Mouse (Mus musculus) c-Kit-positive CD71-positive TER-119-negative erythroid progenitor cells, embryonic 14.5 days (primary cell): ENCODE measurements around the gene S1pr4.

Source experiments
- DNase-seq: peaks from one replicate; pipeline ENCODE4 v3.0.0-alpha.2; 2013; ENCODE audit warnings: low read depth

The S1pr4 gene

GRCm38 (mm10) chr10:81519227-81519977 lies 19.5 kb upstream of the S1pr4 start:
- DNase-seq: no peak

DNA sequence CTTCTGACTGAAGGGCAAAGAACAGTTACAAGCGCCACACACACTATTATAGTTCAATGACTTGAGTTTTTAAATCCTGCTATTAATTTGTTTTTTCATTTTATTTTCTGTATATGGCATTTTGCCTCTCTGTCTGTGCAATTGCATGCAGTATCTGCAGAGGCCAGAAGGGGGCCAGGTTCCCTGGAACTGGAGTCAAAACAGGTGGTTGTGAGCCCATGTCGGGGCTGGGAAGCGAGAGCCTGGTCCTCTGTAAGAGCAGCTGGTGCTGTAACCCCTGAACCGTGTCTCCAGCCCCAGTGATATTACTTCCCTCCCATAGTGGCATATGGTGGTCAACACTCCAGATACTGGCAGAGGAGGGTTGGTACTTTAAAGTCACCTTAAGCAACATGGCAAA lies 18.6 kb upstream of the S1pr4 start:
- no peak for DNase-seq

GRCm38 (mm10) chr10:81517227-81517626 lies 17.3 kb upstream of the S1pr4 start:
- DNase-seq: no peak

DNA sequence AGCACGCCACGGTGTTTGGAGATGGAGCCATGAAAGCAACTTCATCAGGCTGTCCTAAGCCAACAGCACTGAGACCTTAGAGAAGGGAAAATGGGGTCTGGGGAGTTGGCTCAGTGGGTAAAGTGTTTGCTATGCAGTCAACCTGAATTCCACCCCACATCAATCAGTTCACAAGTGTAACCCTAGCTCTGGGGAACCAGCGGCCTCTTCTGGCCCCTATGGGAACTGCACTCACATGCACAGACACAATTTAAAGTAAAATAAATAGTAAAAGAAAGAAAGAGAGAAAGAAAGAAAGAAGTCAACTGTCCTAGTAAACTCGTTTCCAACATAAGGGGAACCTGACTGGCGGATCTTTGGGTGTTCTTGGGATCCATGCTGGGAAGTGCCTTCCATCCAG lies 13.9 kb upstream of the S1pr4 start:
- no peak for DNase-seq

DNA sequence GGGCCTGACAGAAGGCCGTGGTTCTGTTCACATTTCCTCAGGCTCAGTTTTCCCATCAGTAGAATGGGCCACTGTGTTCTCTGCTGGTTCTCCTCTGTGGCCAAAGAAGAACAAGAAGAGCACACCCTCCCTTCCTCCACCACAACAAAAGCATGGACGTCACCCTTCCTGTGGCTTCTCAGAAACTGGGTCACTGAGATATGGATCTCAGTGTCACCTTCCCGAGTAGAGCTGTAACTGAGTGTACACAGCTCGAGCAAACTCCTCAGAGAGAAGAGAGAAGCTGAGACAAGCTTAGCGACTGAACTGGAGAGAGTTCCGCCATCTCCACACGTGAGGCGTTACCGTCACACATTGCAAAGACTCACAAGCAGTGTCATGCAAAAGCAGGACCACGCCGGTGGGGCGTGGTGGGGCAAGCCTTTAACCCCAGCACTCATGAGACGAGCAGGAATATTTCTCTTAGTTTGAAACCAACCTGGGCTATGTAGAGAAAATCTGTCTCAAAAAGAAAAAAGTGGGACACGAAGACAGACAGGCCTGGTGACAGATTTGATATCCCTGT lies 10.4 kb upstream of the S1pr4 start:
- DNase-seq: no peak

DNA sequence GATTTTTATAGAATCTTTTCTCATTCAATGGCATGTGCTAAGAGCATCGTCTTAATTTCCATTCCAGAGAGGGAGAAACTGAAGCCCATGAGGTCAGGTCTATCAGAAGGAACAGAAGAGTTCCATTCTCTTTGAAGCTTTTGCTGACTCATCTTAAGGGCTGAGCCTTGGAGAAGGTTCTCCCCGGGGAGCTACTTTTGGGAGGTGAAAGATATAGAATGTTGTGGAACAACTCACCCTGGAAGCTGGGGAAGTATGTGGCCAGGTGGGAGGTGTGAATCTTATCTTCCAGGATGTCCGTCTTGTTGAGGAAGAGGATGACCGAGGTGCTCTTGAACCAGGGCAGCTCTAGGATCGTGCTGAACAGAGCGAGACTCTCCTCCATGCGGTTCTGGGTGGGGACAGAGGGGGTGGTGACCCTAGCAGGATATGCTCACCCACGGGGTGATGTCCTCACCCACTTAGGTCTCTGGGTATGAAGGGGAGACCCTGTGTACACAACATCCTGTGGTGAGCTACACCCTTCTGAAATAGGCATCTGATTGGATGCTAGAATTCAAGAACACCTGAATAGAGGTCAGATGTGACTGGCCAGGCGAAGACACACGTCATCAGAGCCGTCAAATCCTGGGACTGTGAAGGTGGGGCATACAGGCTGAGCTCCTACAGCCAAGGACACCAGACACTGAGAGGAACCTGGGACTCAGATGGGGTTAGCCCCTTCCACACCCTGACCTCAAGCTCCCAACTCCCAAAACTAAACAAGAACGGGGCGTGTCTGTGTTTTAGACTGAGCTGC lies 8.0 kb upstream of the S1pr4 start:
- DNase-seq: no peak

DNA sequence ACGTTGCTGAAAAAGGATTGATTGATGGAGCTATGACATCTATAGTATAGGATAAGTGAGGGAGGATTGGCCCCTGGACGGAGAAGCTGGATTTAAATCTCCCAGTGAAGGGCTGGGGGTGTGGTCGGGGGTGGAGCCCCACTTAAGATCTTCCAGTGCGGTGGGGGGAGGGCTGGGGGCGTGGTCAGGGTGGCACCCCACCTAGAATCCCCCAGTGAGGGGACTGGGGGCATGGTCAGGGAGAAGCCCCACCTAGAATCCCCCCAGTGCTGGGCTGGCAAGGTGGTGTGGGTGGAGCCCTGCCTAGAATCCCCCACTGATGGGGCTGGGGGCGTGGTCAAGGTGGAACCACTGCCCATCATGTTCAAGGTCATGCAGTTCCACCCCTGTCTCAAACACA lies 7.2 kb upstream of the S1pr4 start:
- no peak for DNase-seq

DNA sequence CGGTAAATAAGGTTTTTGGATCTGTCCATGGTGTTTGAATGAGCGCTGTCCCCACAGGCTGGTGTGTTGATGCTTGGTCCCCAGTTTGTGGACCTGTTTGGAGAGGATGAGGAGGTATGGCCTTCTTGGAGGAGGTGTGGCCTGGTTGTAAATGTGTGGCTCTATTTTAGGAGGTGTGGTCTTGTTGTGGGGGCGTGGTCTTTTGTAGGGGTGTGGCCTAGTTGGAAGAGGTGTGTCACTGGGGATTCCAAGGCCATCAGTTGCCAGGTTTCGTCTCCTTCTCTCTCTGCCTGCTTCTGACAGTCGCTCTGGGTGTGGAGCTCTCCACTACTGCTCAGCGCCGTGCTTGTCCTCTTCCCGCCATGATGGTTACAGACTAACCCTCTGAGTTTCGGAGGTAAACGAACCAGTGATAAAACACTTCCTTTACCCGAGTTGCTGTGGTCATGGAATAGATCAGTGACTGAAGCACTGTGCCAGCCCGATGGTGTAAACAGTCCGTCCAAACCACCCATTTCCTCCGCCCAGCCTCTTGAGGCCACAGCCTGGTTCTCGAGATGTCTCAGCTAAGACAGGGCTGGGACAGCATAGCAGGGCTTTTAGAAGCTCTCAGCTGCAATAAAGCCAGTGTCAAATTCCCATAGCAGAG lies 5.2 kb upstream of the S1pr4 start:
- no peak for DNase-seq

DNA sequence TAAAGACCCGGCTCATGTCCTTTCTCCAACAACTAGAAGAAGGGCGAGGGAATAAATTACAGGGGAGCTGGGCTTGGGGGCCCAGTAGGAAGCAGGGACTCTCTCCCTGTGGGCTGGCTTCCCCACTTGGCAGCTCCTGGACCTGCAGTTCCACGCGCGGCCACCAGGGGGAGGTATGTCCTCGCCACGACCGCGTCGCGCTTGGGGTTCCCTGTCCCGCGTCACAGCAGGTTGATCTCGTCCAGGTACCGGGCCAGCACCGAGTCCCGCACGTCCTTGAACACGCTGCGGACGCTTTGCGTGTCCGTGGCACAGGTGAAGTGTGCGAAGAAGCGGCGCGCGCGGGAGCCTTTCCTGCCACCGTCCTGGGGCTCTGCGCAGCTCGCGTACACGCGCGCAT lies 2.7 kb upstream of the S1pr4 start:
- no peak for DNase-seq

DNA sequence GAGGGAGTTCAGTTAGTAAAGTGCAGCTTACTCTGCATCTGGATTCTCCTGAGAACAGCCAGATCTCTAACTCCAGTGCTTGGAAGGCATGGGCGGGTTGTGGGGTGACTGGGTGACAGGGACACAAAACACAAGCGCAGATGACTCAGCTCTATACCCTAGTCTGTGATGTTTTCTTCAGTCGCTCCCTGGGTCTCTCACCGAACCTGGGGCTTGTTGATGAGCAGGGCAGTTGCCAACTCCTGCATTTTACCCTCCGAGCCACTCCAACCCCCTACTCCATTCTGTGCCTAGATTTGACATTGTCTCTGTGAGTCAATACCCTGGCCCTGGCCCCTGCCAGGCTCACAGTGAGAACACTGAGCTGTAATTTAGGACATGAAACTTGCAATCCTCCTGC lies 1.9 kb upstream of the S1pr4 start:
- DNase-seq: no peak

DNA sequence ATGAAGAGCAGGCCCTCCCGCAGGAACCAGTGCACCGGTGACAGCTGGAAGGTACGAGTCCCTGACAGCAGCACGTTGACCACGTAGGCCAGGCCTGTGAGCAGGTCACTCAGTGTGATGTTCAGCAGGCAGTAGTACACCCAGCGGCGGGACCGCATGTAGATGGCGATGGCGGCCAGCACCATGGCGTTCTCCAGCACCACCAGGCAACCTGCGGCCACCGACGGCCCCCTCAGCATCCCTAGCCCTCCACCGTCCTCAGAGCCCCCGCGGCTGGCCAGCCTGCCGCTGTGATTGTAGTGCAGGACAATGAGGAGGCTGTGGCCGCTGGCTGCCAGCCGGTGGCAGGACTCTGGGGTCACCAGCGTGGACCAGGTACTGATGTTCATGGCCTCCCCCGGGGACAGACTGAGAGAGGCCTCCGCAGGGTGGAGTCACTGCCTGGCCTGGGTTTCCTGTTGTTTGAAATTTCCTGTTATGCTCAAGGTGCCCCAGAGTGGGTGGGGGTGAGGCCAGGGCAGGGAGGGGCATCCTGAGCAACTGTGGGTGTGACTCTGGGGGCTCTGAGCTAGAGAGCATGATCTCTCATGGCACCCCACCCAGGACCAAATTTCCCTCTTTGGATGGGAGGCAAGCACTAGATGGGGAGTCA lies 556 bp downstream of the S1pr4 start:
- DNase-seq: no peak

GRCm38 (mm10) chr10:81498316-81499249 lies 1.3 kb downstream of the S1pr4 start:
- no peak for DNase-seq

- DNase-seq: no peak
Observed at GRCm38 (mm10) chr10:81497401-81498270, 2.3 kb downstream of the S1pr4 start.

- no peak for DNase-seq
Observed at GRCm38 (mm10) chr10:81496969-81497368, 3.0 kb downstream of the S1pr4 start.

- DNase-seq: peak; percentile 95
Observed at GRCm38 (mm10) chr10:81496264-81496901, 3.5 kb downstream of the S1pr4 start, which contains the start of gene Ncln. Gene Ncln, minus strand, starts transcription at chr10:81496392.

- DNase-seq: no peak
Observed at GRCm38 (mm10) chr10:81495616-81496263, 4.2 kb downstream of the S1pr4 start.

- DNase-seq: no peak
Observed at GRCm38 (mm10) chr10:81495151-81495550, 4.8 kb downstream of the S1pr4 start.

- no peak for DNase-seq
Observed at GRCm38 (mm10) chr10:81494260-81495041, 5.5 kb downstream of the S1pr4 start.
